Mouse (Mus musculus) lung, adult 2 months (tissue): ENCODE results near the gene Bcl2l11. TPM values are rescaled to one million over a fixed set of nuclear protein-coding genes. Genes with fewer than 3 reads are reported as not detected.
A peak's percentile ranks its signal among the peaks of the same experiment; 100 is the strongest.

Source experiments
- DNase-seq: peaks from one replicate; pipeline ENCODE4 v3.0.0; 2022
- H3K4me1 ChIP-seq: fragments of 200-500 bp; 2 replicates; pipeline ENCODE4 v1.6.1; 2011; ENCODE audit warnings: low read length; ENCODE audit not compliant: control insufficient read depth, insufficient read depth
- H3K4me3 ChIP-seq: fragments of 200-500 bp; replicated peaks from 2 replicates; pipeline ENCODE3; 2011; ENCODE audit warnings: low read depth, mild to moderate bottlenecking, control low read depth, low read length; ENCODE audit errors: extremely low read depth
- CTCF ChIP-seq: fragments of 200-500 bp; IDR thresholded peaks from 2 replicates; pipeline ENCODE4 v1.5.1; 2011; ENCODE audit warnings: mild to moderate bottlenecking, low read length, control low read depth; ENCODE audit not compliant: insufficient read depth
- POLR2A ChIP-seq: fragments of 200-500 bp; IDR thresholded peaks from 2 replicates; pipeline ENCODE4 v1.6.1; 2011; ENCODE audit warnings: low read depth, mild to moderate bottlenecking, control low read depth, low read length, borderline replicate concordance; ENCODE audit errors: extremely low read depth
- WGBS: fragments of 180-500 bp; shearing (Covaris S2); methylation state at CpG from one replicate; pipeline ENCODE4 v1.1.7; 2018; 5-methylcytosine and 5-hydroxymethylcytosine counted together
- polyA plus RNA-seq: library from polyadenylated mRNA; depleted of rRNA; stranded (reverse); fragments of >200 nt; gene quantifications from 2 replicates; pipeline ENCODE4 v1.2.3, GENCODE M21; 2012

The Bcl2l11 gene
- polyA plus RNA-seq, 1 experiment, result 24.5 TPM

- Histone ChIP-seq H3K4me3 (no peak overlapping the region), H3K4me1 (peaks cover 24% of the 10 kb centered on the region)
- WGBS, result 54% methylated on average over 15 of the region's 15 CpGs
- no peak for DNase-seq
- TF ChIP-seq CTCF (no peak), POLR2A (no peak)
Measured at GRCm38 (mm10) chr2:128124693-128125092, 1.1 kb upstream of the Bcl2l11 start.

DNA sequence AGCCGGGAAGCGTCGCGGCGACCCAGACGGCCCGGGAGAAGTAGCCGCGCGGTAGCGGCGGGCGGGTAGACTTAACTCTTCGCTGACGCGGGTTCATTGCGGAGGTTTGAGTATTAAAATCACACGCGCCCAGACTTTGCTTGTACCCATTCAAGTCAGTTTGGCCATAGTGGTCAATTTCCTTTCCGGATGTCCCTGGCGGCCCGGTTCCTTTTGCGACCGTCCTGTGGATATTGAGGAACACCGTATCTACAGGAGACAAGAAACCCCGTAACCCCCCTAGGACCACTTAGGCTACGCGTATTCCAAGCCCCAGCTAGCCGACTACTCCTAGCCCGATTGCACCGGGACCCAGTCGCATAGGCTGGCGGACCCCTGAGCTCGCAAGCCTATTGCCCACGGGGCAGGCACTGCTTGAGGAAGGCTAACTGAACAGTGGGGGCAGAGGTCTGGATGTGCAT is 783 bp downstream of the Bcl2l11 start:
- H3K4me1 ChIP-seq, result peaks cover 24% of the 10 kb centered on the region
- under 1% methylated on average over 35 of the region's 35 CpGs for WGBS
- DNase-seq, result peak; percentile 56
- no peak for TF ChIP-seq POLR2A
- peak overlapping the region; percentile 94 for H3K4me3 ChIP-seq

DNA sequence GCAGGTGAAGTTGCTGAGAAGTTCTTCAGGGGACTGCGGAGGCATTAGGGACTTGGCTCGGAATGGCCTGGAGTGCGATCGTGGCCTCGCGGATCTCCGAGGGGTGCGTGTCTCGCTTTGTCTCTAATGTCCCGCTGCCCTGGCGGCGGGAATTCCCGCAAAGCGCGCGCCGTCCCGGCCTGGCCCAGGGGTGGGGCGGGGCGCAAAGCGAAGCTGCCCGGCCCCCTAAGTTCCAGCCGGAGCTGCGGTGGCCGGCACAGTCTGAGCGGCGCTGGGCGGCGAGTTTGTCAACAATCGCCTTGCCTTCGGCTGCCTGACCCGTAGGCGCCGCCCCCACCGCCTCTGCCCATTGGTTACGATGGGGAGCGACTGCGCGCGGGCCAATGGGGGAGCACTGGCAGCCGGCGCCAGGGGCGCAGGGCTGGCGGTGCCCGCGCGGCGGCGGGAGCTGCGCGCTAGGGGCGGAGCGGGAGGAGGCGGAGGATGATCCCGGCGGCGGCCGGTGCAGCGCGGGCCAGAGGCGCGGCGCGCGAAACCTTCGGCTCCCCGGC is 1.4 kb downstream of the Bcl2l11 start:
- peak; percentile 55; the same call in 1 of the 2 replicates for TF ChIP-seq POLR2A
- no peak for TF ChIP-seq CTCF
- peaks cover 24% of the 10 kb centered on the region for H3K4me1 ChIP-seq
- peak; percentile 91 for DNase-seq
- H3K4me3 ChIP-seq, result peak overlapping the region; percentile 94
- WGBS, result 1% methylated on average over 67 of the region's 67 CpGs

- WGBS, result under 1% methylated on average over 48 of the region's 48 CpGs
- DNase-seq, result peak; percentile 82
- H3K4me3 ChIP-seq, result peak overlapping the region; percentile 81
- H3K4me1 ChIP-seq, result peaks cover 24% of the 10 kb centered on the region
- TF ChIP-seq POLR2A, result peak; percentile 52; the same call in 1 of the 2 replicates
- no peak for TF ChIP-seq CTCF
Measured at GRCm38 (mm10) chr2:128127691-128128292, 2.0 kb downstream of the Bcl2l11 start.

DNA sequence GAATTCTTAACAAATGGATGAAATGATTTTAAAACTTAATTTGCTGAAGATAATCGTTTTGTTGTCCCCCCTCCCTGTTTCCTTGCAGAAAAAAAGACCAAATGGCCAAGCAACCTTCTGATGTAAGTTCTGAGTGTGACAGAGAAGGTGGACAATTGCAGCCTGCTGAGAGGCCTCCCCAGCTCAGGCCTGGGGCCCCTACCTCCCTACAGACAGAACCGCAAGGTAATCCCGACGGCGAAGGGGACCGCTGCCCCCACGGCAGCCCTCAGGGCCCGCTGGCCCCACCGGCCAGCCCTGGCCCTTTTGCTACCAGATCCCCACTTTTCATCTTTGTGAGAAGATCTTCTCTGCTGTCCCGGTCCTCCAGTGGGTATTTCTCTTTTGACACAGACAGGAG is 2.7 kb downstream of the Bcl2l11 start:
- WGBS, result 72% methylated on average over 10 of the region's 10 CpGs
- TF ChIP-seq CTCF (no peak), POLR2A (no peak)
- Histone ChIP-seq H3K4me1 (peaks cover 21% of the 10 kb centered on the region), H3K4me3 (no peak overlapping the region)
- DNase-seq, result no peak

DNA sequence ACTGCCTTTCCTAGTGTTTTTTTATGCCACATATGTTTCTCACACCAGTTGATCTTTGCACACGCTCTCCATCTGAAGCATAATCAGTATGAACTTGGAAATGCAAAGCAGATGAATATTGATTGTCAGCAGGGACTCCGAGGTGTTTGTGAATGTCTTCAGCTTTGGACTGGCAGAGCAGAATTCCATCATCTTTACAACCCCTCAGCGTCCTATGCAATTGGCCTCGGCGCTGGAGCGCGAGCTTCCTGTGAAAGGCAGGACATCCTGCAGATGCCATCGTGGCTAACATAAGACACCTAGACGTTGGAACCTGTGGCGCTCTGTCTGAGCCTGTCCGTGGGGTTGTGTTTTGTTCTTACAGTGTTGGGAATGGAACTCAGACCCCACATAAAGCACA is 5.7 kb downstream of the Bcl2l11 start:
- no peak for TF ChIP-seq CTCF
- no peak for TF ChIP-seq POLR2A
- Histone ChIP-seq H3K4me1 (peaks cover 9% of the 10 kb centered on the region), H3K4me3 (no peak overlapping the region)
- 82% methylated on average over 11 of the region's 11 CpGs for WGBS
- no peak for DNase-seq

DNA sequence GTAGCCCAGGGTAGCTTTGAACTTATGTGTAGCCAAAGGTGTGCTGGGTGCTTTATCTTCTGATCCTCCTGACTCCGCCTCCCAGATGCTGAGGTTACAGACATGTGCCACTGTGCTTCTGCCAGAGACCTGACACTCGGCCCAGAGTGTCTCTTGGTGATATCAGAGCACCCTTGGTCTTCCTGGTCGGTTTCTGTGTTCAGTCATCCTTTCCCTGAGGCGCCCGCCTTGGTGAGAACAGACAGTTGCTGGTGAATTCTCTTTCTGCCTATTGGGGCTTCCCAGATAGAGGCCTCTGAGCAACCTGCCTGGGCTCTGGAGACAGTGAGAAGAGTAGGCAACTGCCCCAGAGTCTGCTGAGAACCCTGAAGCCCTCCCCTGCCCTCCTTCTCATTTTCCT is 6.8 kb downstream of the Bcl2l11 start:
- no peak for TF ChIP-seq POLR2A
- no peak for TF ChIP-seq CTCF
- WGBS, result 87% methylated on average over 5 of the region's 5 CpGs
- DNase-seq, result no peak
- Histone ChIP-seq H3K4me1 (peaks cover 12% of the 10 kb centered on the region), H3K4me3 (no peak overlapping the region)

DNA sequence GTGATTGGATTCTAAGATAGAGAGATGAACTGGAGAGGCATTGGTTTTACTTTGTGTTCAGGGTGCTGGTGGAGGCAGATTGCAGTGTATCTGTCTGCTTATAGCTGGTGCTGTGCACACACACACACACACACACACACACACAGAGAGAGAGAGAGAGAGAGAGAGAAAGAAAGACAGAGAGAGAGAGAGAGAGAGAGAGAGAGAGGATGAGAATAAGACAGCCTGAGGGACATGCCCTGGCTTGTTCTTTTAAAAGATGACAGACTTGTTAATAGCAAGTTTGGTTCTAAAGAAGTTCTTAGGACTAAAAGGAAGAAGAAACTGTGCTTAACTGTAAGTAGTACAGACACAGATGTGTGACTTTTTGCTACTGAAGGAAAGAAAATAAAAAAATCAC is 8.0 kb downstream of the Bcl2l11 start:
- Histone ChIP-seq H3K4me1 (peaks cover 3% of the 10 kb centered on the region; the same call in 1 of the 2 replicates), H3K4me3 (no peak overlapping the region)
- DNase-seq, result no peak
- no peak for TF ChIP-seq POLR2A
- TF ChIP-seq CTCF, result no peak

GRCm38 (mm10) chr2:128134474-128134873 is 8.6 kb downstream of the Bcl2l11 start:
- TF ChIP-seq POLR2A (no peak), CTCF (no peak)
- WGBS, result 64% methylated on average over 5 of the region's 5 CpGs
- no peak for DNase-seq
- Histone ChIP-seq H3K4me3 (no peak overlapping the region), H3K4me1 (peaks cover 3% of the 10 kb centered on the region; the same call in 1 of the 2 replicates)

DNA sequence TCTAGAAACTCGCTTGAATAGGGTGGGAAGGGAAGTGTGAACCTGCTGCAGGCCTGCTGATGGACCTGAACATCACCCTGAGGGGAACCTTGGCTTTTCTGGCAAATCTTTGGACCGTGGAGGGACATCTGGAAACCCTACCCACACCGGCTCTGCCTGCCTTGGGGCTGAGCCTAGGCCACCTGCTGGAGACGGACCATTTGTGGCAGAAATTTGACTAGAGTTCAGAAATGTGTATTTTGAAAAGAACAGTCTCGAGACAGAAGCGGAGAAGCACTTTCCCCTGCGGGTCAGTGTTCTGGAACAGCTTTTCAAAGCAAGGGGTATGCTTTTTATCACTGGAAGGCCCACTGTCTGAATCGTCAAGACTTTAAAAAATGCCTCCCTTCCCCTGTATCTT is 9.1 kb downstream of the Bcl2l11 start:
- Histone ChIP-seq H3K4me3 (no peak overlapping the region), H3K4me1 (peaks cover 3% of the 10 kb centered on the region; the same call in 1 of the 2 replicates)
- no peak for DNase-seq
- no peak for TF ChIP-seq POLR2A
- TF ChIP-seq CTCF, result no peak
- WGBS, result 81% methylated on average over 8 of the region's 8 CpGs
